Mouse (Mus musculus) heart, postnatal 14 days (tissue): ENCODE measurements around the gene Draxin. TPM values are rescaled to one million over a fixed set of nuclear protein-coding genes. Genes with fewer than 3 reads are reported as not detected.

Experiments
- DNase-seq, 2 experiments: peaks; one replicate each; pipeline ENCODE4 v3.0.0; 2021 to 2022
- intact Hi-C: fragments of 180-260 bp; cut with DNase I; formaldehyde crosslinking; loops from one replicate; pipeline ENCODE4 v1.15.1; 2025
- total RNA-seq, 2 experiments: library from RNA; stranded (reverse); gene quantifications; 2 replicates each; pipeline ENCODE4 v1.2.3; 2021

The Draxin gene
- total RNA-seq, 2 experiments from 2014 or later = 0.05 to 0.07 TPM

DNA sequence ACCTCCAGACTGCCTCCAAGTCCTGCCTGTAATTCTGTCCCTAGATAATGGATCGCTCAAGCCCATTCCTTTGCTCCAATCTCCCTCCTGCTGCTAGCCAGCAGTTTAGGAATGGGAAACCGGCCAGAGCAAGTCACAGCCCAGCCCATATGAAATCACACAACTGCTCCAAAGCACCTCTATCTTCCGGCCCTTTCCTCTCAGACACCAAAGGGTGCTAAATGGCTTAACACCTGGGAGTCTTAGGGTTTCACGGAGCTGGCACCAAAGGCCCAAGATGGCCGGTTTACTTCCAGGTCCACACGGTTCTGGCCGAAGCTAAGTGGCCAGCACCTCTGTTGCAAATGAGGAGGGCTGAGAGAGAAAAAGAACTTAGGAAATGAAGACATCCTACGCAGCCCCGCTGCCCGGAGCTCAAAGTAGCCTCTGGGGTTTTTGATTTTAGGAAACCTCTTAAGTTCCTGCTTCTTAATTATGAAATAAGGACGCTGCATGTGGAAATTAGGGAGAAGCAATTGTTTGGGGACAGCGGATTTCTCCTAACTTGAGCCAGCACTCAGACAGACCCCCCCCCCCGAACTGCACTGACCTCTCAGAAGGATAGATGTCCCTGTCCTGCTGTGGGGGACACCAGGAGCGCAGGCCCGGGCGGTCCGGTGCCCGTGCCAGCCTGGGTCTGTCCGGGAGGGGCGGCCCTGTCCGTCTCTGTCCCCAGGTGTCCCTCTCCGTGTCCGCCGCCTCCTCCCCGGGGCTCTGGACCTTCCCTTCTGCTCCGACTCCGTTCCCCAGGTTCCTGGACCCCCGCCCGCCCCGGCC is 43.2 kb downstream of the Draxin start:
- peak; percentile 64 to 66 for DNase-seq
- intact Hi-C loops = no loop called here

DNA sequence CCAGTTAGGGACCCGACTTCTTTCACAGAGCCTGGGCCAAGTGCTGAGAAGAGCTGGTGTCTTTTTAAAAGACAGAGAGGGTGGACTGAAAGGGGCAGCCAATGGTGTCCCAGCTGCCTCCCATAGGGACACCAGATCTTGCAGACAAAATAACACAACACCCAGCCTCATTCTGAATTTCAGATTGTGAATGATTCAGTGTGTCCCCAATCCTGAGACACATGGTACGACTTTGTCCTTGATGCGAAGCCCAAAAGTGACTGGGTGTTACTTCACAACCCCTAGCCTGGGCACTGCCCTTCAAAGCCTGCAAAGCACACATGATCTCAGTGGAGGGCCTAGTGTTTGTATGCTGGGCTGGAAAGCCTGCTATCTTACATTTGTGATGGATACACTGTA is 44.6 kb downstream of the Draxin start:
- intact Hi-C loops = no loop called here
- DNase-seq = no peak

DNA sequence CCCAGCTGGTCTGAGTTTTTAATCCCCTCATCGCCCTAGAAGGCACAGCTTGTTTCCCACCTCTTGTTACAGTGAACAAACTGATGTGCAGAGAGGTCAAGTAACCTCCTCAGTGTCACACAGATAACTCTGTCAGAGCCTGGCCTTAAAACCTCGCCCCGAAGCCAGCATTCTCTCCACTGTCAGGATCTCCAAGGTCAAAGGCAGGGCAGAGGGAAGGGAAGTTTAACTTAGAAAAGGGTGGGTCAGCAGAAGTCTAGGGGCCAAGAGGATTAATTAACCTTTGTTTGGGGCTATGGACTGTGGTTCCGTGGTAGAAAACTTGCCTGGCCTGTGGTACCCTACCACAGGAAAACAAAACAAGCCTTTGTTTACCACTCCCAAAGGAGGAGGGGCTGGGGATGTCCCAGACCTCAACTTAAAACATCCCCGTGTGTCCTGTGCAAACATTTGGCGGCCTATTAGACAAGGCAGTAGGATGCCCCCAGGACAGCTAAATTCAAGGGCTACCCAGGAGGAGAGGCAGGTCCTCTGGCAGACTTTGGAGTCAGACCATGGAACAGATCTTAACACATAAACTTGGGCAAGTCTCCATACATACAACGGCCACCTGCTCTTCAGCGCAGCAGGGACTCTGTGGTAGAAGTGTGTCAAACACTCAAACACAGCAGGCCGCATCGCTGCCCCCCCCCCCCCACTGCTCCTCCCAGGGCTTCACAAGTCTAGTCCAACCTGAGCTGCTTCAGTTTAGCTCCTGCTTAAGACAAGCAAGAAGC is 45.2 kb downstream of the Draxin start:
- intact Hi-C loops = no loop called here
- DNase-seq = no peak

DNA sequence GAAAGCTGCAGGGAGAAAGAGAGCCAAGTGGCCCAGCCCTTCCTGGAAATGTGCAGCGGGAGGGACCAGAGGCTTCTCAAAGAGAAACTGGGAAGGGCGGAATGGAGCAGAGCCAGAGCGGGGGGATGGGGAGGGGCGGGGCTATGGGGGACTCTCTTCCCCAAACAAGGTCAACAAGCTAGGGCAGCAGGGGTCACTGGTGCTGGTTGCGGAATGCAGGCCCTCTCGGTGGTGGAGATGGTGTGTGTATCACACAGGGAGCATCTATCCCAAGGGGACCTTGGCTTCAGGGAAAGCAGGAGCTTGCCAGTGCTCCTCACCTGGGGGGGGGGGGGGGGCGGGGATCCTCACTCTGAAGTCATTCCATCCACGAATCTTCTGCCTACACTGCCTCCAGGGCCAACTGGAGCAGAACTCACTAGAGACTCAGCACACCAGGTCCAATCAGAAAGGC is 46.2 kb downstream of the Draxin start:
- DNase-seq = peak; percentile 57 to 63
- intact Hi-C loops = no loop called here

DNA sequence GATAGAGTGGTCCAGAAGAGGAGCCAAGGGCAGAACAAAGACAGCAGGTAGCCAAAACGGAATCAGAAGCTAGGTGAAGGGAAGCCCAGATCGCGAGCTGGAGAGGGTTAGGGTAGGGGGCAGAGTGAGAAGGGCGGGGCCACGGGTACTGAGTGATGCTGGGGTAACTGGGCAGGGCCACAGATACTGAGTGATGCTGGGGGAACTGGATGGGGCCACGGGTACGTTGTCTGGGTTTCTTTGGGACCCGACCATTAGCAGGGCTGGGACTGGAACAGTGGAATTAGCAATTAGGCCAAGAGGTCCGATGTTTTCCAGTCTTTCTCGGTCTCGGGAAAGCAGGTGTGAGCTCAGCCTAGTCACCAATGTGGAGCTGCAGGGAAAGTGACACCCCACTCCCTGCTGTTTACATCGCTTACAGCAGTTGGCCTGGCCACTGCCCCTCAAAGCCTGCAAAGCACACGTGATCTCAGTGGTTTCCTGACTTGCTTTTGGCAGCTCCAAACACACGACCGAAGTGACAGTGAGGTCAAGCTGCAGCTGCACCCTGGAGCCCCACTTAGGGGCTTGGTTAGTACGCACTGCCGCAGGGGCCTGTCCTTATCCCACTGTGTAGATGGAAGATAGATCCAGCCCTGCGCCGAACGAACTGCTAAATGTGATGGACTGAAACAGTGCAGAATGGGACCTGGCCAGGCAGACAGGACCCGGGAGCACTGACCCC is 47.2 kb downstream of the Draxin start:
- peak in 1 of 2 experiments; percentile 53 for DNase-seq
- intact Hi-C loops = no loop called here

DNA sequence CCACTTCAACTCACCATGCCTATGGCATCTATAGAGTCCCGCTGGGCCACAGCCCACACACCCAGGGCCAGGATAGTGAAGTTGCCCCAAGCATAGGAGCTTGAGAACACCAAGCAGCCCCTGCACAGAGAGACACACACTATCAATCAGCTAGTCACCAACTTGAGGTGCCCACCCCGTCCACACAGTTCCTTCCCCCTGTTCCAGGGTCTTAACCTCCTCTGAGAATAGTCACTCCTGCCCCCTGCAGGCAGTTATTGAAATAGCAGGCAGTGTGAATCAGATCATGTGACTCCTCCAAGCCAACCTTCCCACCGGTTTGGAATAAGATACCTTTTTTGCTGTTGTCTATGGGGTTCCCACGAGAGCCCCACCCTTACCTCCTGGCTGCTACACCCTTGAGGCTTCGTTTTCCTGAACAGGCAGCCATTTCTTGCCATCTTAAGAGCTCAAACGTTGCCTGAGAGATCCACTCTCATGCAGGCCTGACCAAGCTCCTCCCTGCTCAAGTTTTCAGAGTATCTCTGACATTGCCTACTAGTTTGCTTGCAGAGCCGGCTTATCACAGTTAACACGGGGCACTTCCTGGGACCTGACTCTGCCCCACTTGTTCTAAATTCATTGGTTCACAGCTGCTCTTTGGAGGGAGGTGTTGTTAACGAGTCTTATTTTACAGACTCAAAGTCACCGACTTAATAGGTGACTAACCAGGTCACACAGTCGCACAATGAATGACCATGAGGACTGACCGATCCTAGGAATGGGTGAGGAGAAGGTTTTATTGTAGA is 48.0 kb downstream of the Draxin start:
- intact Hi-C loops = no loop called here
- DNase-seq = peak; percentile 69 to 73

DNA sequence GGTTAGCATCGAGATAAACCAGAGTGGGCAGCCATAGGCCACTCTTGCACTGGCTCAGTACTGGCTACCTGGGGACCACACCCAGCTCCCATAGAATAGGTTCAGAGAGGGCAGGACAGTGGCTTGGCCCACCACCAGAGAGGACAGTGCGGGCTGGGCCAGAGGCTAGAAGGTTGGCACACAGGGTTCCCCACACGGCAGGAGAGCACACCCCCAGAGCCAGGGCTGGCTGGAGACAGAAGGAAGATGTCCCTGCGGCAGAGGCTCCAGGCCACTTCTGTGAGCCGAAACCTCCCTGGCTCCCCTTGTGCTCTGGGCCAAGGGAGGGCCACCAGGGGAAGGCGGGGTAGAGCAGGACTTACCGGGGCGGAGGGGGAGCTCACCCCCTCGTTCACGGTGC is 49.3 kb downstream of the Draxin start:
- intact Hi-C loops = no loop called here
- no peak for DNase-seq

DNA sequence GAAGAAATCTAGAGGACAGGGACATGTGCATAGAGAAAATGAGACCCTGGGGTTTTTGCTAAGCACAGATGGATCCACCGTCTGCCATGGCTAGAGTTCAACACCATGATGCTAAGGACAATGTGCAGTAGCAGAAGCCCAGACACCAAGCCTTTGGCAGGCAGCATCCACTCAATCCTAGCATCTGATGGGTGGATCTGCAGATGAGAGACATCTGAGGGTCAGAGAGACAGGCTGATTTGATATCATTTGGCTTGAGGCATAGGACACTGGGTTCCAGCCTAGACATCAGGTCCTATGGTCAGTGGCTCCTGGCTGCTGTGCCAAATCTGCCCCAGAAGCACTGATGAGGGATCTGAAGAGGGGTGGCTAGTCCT is 49.9 kb downstream of the Draxin start:
- DNase-seq = no peak
- intact Hi-C loops = no loop called here

DNA sequence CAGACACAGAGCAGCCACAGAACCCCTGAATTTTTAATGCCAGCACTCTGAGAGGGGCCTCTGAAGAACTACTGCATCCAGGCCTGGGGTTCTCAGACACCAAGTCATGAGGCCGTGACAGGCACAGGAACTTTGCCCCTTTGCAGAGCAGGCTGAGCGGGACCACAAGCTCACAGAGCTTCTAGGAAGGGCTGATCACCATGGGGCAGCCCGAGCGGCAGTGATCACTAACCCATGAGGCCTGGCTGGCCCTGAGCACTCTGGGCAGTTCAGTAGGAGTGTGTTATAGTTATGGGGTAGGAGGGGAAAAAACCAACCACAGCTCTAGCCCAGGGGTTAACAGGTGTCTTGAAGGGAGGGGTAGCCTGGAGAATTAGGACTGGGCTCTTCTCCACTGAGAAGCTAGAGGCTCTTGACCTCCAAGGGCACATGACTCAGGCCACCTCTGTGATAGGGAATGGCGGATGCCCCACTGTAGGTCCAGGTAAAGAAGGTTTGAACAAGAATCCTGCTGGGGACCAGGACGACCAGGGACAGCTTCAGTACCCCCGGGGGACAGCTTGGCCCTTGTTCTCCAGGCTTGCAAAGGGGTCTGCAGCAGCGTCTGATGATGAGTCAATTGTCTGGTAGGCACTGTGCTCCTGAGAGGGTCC is 50.4 kb downstream of the Draxin start:
- intact Hi-C loops = no loop called here
- DNase-seq = no peak

DNA sequence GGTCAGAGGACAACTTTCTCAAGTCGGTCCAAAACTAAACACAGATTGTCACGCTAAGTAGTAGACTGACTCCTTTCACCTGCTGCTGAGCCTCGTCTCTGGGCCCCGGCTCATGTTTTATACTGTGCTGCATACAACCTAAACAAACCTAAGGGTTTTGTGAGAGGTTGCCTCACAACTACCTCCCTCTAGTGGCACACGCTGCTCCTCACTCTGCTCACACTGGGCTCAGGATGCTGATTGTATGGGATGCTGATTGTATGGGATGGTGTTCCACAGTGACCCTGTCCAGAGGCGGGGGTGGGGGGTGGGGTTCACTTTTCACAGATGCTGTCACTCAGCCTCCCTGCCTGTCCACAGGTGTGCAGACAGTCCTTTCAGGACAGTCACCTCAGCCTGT is 51.3 kb downstream of the Draxin start:
- no peak for DNase-seq
- intact Hi-C loops = no loop called here

DNA sequence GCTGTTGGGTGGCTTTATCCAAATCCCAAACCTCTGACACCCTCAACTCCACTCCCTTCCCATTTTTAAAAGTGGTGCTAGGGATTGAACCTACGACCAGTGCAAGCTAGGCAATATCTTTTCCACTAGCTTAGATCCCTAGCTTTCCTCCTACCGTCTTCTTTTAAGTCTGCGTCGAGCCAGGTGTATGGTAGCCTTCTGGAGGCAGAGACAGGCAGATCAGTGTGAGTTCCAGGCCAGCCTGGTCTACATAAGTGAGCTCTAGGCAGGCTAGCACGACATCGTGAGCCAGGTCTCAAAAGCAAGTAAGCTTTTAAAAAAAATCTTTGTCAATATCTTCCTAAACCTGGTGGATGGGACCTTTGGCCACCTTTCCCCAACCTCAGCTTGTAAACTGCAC is 54.6 kb downstream of the Draxin start:
- intact Hi-C loops = no loop called here
- DNase-seq = no peak

DNA sequence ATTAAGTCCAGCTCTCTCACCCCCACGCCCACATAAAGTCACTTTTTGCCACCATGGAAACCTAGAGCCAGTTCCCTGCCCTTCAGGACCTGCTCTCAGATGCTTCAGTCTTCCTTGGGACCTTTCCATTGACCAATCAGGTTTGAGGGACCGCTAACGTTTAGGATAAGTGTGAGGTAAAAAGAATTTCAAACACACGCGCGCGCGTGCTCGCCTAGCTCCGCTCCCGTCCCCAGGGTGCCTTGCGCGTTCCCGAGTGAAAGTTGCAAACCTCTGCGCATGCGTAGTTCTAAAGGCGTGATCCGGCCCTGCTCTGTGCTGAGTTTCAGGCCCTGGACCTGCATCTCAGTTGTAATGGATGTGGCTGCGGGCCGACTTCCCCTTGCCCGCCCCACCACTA is 55.2 kb downstream of the Draxin start:
- peak; percentile 77 to 78 for DNase-seq
- intact Hi-C loops = no loop called here

DNA sequence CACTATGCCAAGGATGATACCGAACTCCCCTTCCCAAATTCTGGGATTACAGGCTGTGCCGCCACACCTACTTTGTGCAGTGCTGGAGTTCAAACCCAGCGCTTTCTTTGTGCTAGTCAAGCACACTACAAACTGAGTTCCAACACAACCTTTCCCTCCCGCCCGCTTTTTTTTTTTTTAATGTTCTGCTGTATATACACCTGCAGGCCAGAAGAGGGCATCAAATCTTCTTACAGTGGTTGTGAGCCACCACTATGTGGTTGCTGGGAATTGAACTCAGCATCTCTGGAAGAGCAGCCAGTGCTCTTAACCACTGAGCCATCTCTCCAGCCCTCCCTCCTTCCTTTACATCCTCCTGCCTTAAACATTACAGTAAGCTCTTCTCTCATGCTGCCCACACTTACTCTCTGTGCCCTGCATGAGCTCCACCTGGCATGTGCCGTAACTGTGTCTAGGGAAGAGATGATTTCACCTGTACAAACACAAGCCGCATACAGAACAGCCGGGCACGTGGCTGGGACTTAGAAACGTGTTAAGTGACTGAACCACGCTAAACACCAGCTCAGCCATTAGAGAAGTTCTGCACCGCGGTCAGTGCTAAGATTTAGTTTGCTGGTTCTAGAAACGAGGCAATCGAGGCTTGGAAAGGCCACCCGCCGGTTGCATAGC is 55.8 kb downstream of the Draxin start:
- no peak for DNase-seq
- intact Hi-C loops = no loop called here

DNA sequence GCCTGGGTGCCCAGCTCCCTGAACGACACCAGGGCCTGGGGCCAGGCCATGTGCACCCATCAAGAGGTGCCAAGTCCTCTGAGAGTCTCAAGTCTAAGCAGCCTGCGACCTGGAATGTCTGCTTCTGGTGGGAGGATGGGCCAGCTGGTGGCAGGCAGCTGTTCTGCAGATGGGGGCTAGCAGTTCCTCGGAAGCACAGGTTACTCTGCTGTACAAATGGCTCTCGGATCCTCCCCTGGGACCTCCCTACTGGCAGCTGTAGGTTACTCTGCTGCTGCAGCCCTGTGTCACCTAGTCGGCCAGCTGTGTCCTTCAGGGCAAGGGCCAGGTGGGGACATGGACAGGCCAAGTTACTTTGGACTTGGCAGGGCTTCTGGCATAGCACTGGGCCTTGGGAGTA is 59.0 kb downstream of the Draxin start:
- peak in 1 of 2 experiments; percentile 49 for DNase-seq
- intact Hi-C loops = no loop called here

DNA sequence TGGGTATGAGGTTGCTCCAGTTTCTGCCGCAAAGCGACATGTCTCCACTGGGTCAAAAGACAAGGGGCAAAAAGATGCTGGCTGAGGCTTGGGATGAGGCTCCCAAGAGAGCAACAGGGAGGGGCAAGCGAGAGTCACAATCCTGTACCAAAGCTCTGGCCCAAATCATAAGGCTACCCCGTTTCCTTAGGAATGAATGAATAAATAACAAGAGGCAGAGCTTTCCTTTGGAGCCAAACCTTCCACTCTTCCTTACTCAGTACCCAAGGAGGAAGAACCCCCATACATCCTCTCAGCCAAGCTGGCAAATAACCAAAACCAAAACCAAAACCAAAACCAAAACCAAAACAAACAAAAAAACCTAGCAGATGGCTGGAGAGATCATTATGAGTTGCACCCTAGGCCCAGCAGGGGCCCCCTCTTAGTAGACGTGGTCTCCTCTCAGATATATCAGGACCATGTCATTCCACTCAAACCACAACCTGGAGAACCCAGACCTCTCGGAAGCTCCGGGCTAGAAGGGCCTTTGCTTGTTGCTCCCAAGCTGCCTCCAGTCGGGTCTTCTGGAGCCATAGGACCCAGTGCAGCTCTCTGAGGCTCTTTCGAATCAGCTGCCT is 60.8 kb downstream of the Draxin start:
- intact Hi-C loops = no loop called here

DNA sequence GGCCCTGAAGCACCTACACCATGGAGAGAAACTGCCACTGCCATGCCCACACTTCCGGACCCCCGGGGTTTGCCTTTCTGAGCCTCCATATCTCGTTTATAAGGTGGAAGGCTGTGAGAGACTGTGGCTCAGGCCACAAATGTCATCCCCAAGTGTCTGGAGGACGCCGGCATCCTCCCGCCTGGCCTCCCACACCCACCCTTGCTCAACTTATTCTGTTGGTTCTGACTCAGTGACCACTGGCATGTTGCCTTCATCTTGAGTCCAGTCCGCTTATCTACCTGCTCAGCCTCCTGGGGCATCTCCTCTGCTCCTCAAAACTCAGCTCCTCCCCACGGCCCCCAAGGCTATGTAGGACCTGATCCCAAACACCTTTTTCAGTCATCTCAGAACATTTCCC is 63.2 kb downstream of the Draxin start:
- DNase-seq = no peak
- intact Hi-C loops = no loop called here

More for the DNA sequence above, 60.8 kb downstream of the Draxin start:
- DNase-seq = no peak

DNA sequence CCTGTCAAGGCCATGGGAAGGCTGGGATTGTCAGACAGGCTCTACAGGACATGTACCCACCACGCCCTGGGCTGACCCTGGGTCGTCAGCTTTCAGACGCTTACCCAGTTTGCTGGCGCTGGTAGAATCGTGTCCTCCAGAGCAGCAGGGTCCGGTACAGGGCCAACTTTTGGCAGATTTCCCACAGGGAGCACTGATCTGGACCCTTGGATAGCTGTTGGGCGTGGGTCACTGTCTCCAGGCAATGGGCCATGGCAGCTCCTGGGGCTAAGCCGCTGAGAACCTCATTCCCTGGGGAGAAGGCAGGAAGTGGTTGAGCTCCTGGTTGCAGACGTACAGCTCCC is 64.1 kb downstream of the Draxin start:
- intact Hi-C loops = no loop called here
- peak; percentile 59 to 63 for DNase-seq

DNA sequence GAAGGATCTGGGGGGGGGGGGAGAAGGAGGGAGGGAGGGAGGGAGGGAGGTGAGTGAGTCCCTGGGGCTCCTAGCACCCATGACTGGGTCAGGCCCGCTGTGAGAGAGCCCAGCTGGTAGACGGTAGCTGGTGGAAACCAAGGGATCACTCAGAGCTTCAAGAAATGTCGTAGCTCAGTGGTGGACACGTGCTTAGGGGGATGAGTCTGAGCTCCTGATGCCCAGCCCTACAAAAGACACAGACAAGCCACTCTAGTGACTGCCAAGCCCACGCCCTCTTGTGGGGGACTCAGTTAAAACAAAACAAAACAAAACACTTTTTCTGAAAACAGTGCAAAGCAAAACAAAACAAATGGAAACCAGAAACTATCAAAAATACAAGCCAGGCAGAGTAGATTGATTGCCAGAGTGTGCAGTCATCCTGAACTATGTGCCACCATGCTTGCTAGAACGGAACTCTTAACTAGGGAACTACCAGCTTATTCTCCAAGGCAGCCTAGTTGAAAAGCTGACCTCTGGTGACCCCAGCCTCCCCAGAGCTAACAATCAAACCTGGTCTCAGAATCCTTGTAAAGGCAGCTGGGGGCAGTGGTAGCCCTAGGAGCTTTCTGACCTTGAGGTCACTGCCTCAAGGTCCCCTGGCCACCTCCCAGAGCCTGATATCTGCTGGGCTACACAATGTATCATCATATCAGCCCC is 64.6 kb downstream of the Draxin start:
- no peak for DNase-seq
- intact Hi-C loops = no loop called here
